8 mouse cellular contexts compared by ENCODE assay signal in genomic region chr9:7836331-7836730, GRCm38 (mm10). TPM values are rescaled to one million over a fixed set of nuclear protein-coding genes. Genes with fewer than 3 reads are reported as not detected.
DNase-seq lines count a peak whose midpoint lies in the region; ATAC-seq and TF ChIP-seq lines count a peak whose summit lies in the region.

No protein-coding gene starts in this region.

- peak overlapping the region; percentile 92 for H3K27ac ChIP-seq in ES-Bruce4 (ENCODE audit: insufficient read depth, low read length)
- peak overlapping the region; percentile 97 for H3K27ac ChIP-seq in bone marrow, adult 2 months (ENCODE audit: control insufficient read depth, insufficient read depth, low read depth, low read length, poor library complexity)
- peak overlapping the region; percentile 100 for H3K27ac ChIP-seq in heart, embryonic 12.5 days (ENCODE audit: poor library complexity, severe bottlenecking)
- peak overlapping the region; percentile 99 for H3K27ac ChIP-seq in kidney, postnatal 0 days
- peak overlapping the region; percentile 98 for H3K27ac ChIP-seq in liver, postnatal 0 days (ENCODE audit: low read depth)
- H3K27ac ChIP-seq in neural tube, embryonic 15.5 days (replicated peaks) = peak overlapping the region; percentile 99

- H3K36me3 ChIP-seq in ES-Bruce4 (ENCODE audit: control insufficient read depth, insufficient read depth, low read length, poor library complexity, severe bottlenecking) = peaks cover 17% of the 10 kb centered on the region
- H3K36me3 ChIP-seq in heart, embryonic 12.5 days = peaks cover 16% of the 10 kb centered on the region
- no peaks in the 10 kb centered on the region for H3K36me3 ChIP-seq in kidney, postnatal 0 days (ENCODE audit: insufficient read depth, low read length)
- H3K36me3 ChIP-seq in liver, postnatal 0 days (replicated peaks; ENCODE audit: insufficient read depth, low read length) = peaks cover 14% of the 10 kb centered on the region
- H3K36me3 ChIP-seq in neural tube, embryonic 15.5 days = peaks cover 5% of the 10 kb centered on the region; the same call in 1 of the 2 replicates

- no peak for TF ChIP-seq EP300 in ES-Bruce4 (IDR thresholded peaks at IDR 0.05; ENCODE audit: insufficient read depth, low read depth, low read length)
- TF ChIP-seq EP300 in liver, postnatal 0 days (IDR thresholded peaks at IDR 0.05; ENCODE audit: low read depth) = no peak

- H3K9ac ChIP-seq in ES-Bruce4 (ENCODE audit: low read depth, poor library complexity, severe bottlenecking) = peak overlapping the region; percentile 81
- H3K9ac ChIP-seq in heart, embryonic 12.5 days = peak overlapping the region; percentile 93
- H3K9ac ChIP-seq in kidney, postnatal 0 days (ENCODE audit: low read depth, low read length) = peak overlapping the region; percentile 87
- peak overlapping the region; percentile 87 for H3K9ac ChIP-seq in liver, postnatal 0 days (replicated peaks)
- H3K9ac ChIP-seq in neural tube, embryonic 15.5 days (replicated peaks) = peak overlapping the region; percentile 85

- under 1% methylated on average over 16 of the region's 16 CpGs for WGBS in bone marrow, adult 2 months
- under 1% methylated on average over 16 of the region's 16 CpGs for WGBS in heart, embryonic 12.5 days
- WGBS in kidney, postnatal 0 days = under 1% methylated on average over 16 of the region's 16 CpGs
- under 1% methylated on average over 16 of the region's 16 CpGs for WGBS in liver, postnatal 0 days (ENCODE audit: insufficient replicate concordance)
- WGBS in neural tube, embryonic 15.5 days = under 1% methylated on average over 16 of the region's 16 CpGs

- H3K27me3 ChIP-seq in ES-Bruce4 (ENCODE audit: control insufficient read depth, insufficient read depth, low read length, poor library complexity, severe bottlenecking) = no peaks in the 10 kb centered on the region
- H3K27me3 ChIP-seq in heart, embryonic 12.5 days (replicated peaks) = no peaks in the 10 kb centered on the region
- H3K27me3 ChIP-seq in kidney, postnatal 0 days (ENCODE audit: insufficient read depth, low read length) = no peaks in the 10 kb centered on the region
- H3K27me3 ChIP-seq in liver, postnatal 0 days (ENCODE audit: insufficient read depth, low read length) = no peaks in the 10 kb centered on the region
- H3K27me3 ChIP-seq in neural tube, embryonic 15.5 days (replicated peaks) = no peaks in the 10 kb centered on the region

- DNase-seq in kidney, postnatal 0 days (ENCODE audit: low spot score) = peak; percentile 75
- peak; percentile 63 for DNase-seq in liver, postnatal 0 days
- DNase-seq in thymus, postnatal 0 days (ENCODE audit: low spot score) = peak; percentile 65

- no peak for TF ChIP-seq CTCF in ES-Bruce4 (IDR thresholded peaks at IDR 0.05; ENCODE audit: low read depth, low read length)
- 0 out of 2 replicates have a peak, but pooled peaks have one; percentile 2 for TF ChIP-seq CTCF in bone marrow, adult 2 months (IDR thresholded peaks at IDR 0.05; ENCODE audit: control insufficient read depth, insufficient read depth, low read length)
- no peak for TF ChIP-seq CTCF in kidney, postnatal 0 days (IDR thresholded peaks at IDR 0.05; ENCODE audit: low read depth)
- 0 out of 2 replicates have a peak, but pooled peaks have one; percentile 3 for TF ChIP-seq CTCF in liver, postnatal 0 days (IDR thresholded peaks at IDR 0.05; ENCODE audit: low read depth)

- H3K4me1 ChIP-seq in ES-Bruce4 (ENCODE audit: control insufficient read depth, insufficient read depth, low read length) = peaks cover 1% of the 10 kb centered on the region
- peaks cover 1% of the 10 kb centered on the region for H3K4me1 ChIP-seq in bone marrow, adult 2 months (ENCODE audit: control insufficient read depth, insufficient read depth, low read length)
- H3K4me1 ChIP-seq in heart, embryonic 12.5 days (replicated peaks) = peaks cover 20% of the 10 kb centered on the region
- H3K4me1 ChIP-seq in kidney, postnatal 0 days (replicated peaks; ENCODE audit: insufficient read depth, low read length) = 0 out of 2 replicates have a peak, but pooled peaks cover 9% of the 10 kb centered on the region
- H3K4me1 ChIP-seq in liver, postnatal 0 days (ENCODE audit: insufficient read depth) = peaks cover 15% of the 10 kb centered on the region
- H3K4me1 ChIP-seq in neural tube, embryonic 15.5 days = peaks cover 36% of the 10 kb centered on the region

- H3K9me3 ChIP-seq in ES-Bruce4 (replicated peaks; ENCODE audit: control insufficient read depth, insufficient read depth, low read length, poor library complexity, severe bottlenecking) = no peaks in the 10 kb centered on the region
- H3K9me3 ChIP-seq in heart, embryonic 12.5 days (replicated peaks) = no peaks in the 10 kb centered on the region
- H3K9me3 ChIP-seq in kidney, postnatal 0 days (replicated peaks; ENCODE audit: low read length) = no peaks in the 10 kb centered on the region
- H3K9me3 ChIP-seq in liver, postnatal 0 days (ENCODE audit: low read length) = no peaks in the 10 kb centered on the region
- H3K9me3 ChIP-seq in neural tube, embryonic 15.5 days (replicated peaks) = no peaks in the 10 kb centered on the region

- H3K4me3 ChIP-seq in ES-Bruce4 (ENCODE audit: low read depth, low read length) = peak overlapping the region; percentile 76
- peak overlapping the region; percentile 97 for H3K4me3 ChIP-seq in bone marrow, adult 2 months (replicated peaks; ENCODE audit: control insufficient read depth, low read depth, low read length)
- H3K4me3 ChIP-seq in heart, embryonic 12.5 days = peak overlapping the region; percentile 80
- H3K4me3 ChIP-seq in kidney, postnatal 0 days (replicated peaks; ENCODE audit: low read depth, low read length) = peak overlapping the region; percentile 78
- H3K4me3 ChIP-seq in liver, postnatal 0 days (ENCODE audit: low read depth, low read length) = peak overlapping the region; percentile 70
- H3K4me3 ChIP-seq in neural tube, embryonic 15.5 days (replicated peaks) = peak overlapping the region; percentile 79

- ATAC-seq in erythroblast, adult 5-6 weeks (replicated peaks; ENCODE audit: low FRiP score, poor library complexity, severe bottlenecking) = peak; percentile 58
- peak; percentile 44; the same call in 1 of the 2 replicates for ATAC-seq in heart, embryonic 12.5 days (ENCODE audit: insufficient number of reproducible peaks, low FRiP score)
- ATAC-seq in kidney, postnatal 0 days (replicated peaks; ENCODE audit: low FRiP score, low read depth) = peak; percentile 23; the same call in 1 of the 2 replicates
- ATAC-seq in liver, postnatal 0 days = peak; percentile 22
- ATAC-seq in neural tube, embryonic 15.5 days (ENCODE audit: low FRiP score) = peak; percentile 56

- peak overlapping the region; percentile 69 for H3K4me2 ChIP-seq in heart, embryonic 12.5 days
- peak overlapping the region; percentile 90 for H3K4me2 ChIP-seq in kidney, postnatal 0 days (ENCODE audit: low read length)
- H3K4me2 ChIP-seq in liver, postnatal 0 days (ENCODE audit: low read depth, low read length) = peak overlapping the region; percentile 73
- peak overlapping the region; percentile 73 for H3K4me2 ChIP-seq in neural tube, embryonic 15.5 days

- TF ChIP-seq POLR2A in ES-Bruce4 (IDR thresholded peaks at IDR 0.05; ENCODE audit: insufficient read depth, low read length) = no peak
- peak; percentile 47; the same call in 1 of the 2 replicates for TF ChIP-seq POLR2A in bone marrow, adult 2 months (IDR thresholded peaks at IDR 0.05; ENCODE audit: borderline replicate concordance, control insufficient read depth, low read depth, low read length)

RNA-seq across cellular contexts. Expression of gene Birc2, which starts 0.5 kb away (rescaled TPM):
- polyA plus RNA-seq in ES-Bruce4 (2011; ENCODE audit: insufficient read depth, insufficient read length, low read depth, missing spikeins) = 51.9 and 52.5 TPM in 2 replicates
- polyA plus RNA-seq in bone marrow, adult 2 months (2011; ENCODE audit: insufficient read depth, insufficient read length, low replicate concordance, missing spikeins) = 25.9 and 41.1 TPM in 2 replicates
- total RNA-seq in erythroblast, adult 5-6 weeks (2015; ENCODE audit: low replicate concordance) = 29.4 and 33.2 TPM in 2 replicates
- 35.0 and 37.4 TPM in 2 replicates for total RNA-seq in erythroblast, adult 5-6 weeks (2017; ENCODE audit: low replicate concordance)
- polyA plus RNA-seq in heart, embryonic 12.5 days (2016; fragmentation: Nextera tagmentation; extraction: Ambion mirVana) = 26.0 and 28.2 TPM in 2 replicates
- 36.4 and 37.4 TPM in 2 replicates for polyA plus RNA-seq in kidney, postnatal 0 days (2015; fragmentation: Nextera tagmentation; extraction: Ambion mirVana)
- 11.8 and 13.8 TPM in 2 replicates for polyA plus RNA-seq in liver, postnatal 0 days (2015; fragmentation: Nextera tagmentation; extraction: Ambion mirVana)
- 37.8 and 40.2 TPM in 2 replicates for polyA plus RNA-seq in neural tube, embryonic 15.5 days (2015; fragmentation: Nextera tagmentation; extraction: Ambion mirVana)
- polyA plus RNA-seq in thymus, postnatal 0 days (2015; fragmentation: Nextera tagmentation; extraction: Ambion mirVana) = 60.0 and 60.6 TPM in 2 replicates

RNA-seq across cellular contexts. Expression of gene Birc3, which starts 36.7 kb away (rescaled TPM):
- 6.0 and 9.6 TPM in 2 replicates for polyA plus RNA-seq in ES-Bruce4 (2011; ENCODE audit: insufficient read depth, insufficient read length, low read depth, missing spikeins)
- polyA plus RNA-seq in bone marrow, adult 2 months (2011; ENCODE audit: insufficient read depth, insufficient read length, low replicate concordance, missing spikeins) = 21.9 and 45.9 TPM in 2 replicates
- 16.9 and 25.9 TPM in 2 replicates for total RNA-seq in erythroblast, adult 5-6 weeks (2015; ENCODE audit: low replicate concordance)
- total RNA-seq in erythroblast, adult 5-6 weeks (2017; ENCODE audit: low replicate concordance) = 9.3 and 10.6 TPM in 2 replicates
- 5.8 and 6.0 TPM in 2 replicates for polyA plus RNA-seq in heart, embryonic 12.5 days (2016; fragmentation: Nextera tagmentation; extraction: Ambion mirVana)
- 5.3 and 7.2 TPM in 2 replicates for polyA plus RNA-seq in kidney, postnatal 0 days (2015; fragmentation: Nextera tagmentation; extraction: Ambion mirVana)
- polyA plus RNA-seq in liver, postnatal 0 days (2015; fragmentation: Nextera tagmentation; extraction: Ambion mirVana) = 7.2 and 7.8 TPM in 2 replicates
- polyA plus RNA-seq in neural tube, embryonic 15.5 days (2015; fragmentation: Nextera tagmentation; extraction: Ambion mirVana) = 2.2 and 6.5 TPM in 2 replicates
- polyA plus RNA-seq in thymus, postnatal 0 days (2015; fragmentation: Nextera tagmentation; extraction: Ambion mirVana) = 32.9 and 34.4 TPM in 2 replicates

Comparison
In these comparisons a context has a peak if more than half of its experiments do, and no peak if none do; other contexts are left out.
1. Peak in every context shown above with its lines: DNase-seq, ATAC-seq, H3K4me3 ChIP-seq and H3K27ac ChIP-seq.
2. CTCF ChIP-seq: peak in bone marrow, adult 2 months (single experiment) and liver, postnatal 0 days (single experiment); none in ES-Bruce4 (single experiment) and kidney, postnatal 0 days (single experiment).